Mouse (Mus musculus) kidney, adult 2 months (tissue): ENCODE results near the gene Cib3. TPM values are rescaled to one million over a fixed set of nuclear protein-coding genes. Genes with fewer than 3 reads are reported as not detected.

ENCODE experiments used
- DNase-seq: peaks from one replicate; pipeline ENCODE4 v3.0.0; 2021
- H3K27ac ChIP-seq: fragments of 200-500 bp; 2 replicates; pipeline ENCODE4 v1.5.1; 2012; ENCODE audit warnings: low read depth, low read length, control low read depth, inconsistent platforms; ENCODE audit not compliant: insufficient read depth
- H3K27me3 ChIP-seq: fragments of 200-500 bp; replicated peaks from 2 replicates; pipeline ENCODE4 v1.6.1; 2012; ENCODE audit warnings: mild to moderate bottlenecking, moderate library complexity, low read length, inconsistent platforms; ENCODE audit not compliant: control insufficient read depth, insufficient read depth
- H3K36me3 ChIP-seq: fragments of 200-500 bp; 2 replicates; pipeline ENCODE4 v1.6.1; 2012; ENCODE audit warnings: mild to moderate bottlenecking, moderate library complexity, low read length, inconsistent platforms; ENCODE audit not compliant: control insufficient read depth, insufficient read depth
- H3K4me1 ChIP-seq: fragments of 200-500 bp; 2 replicates; pipeline ENCODE4 v1.6.1; 2011; ENCODE audit warnings: low read length; ENCODE audit not compliant: control insufficient read depth, insufficient read depth
- H3K4me3 ChIP-seq: fragments of 200-500 bp; 2 replicates; pipeline ENCODE4 v1.5.1; 2011; ENCODE audit warnings: mild to moderate bottlenecking, low read depth, low read length, control low read depth; ENCODE audit not compliant: insufficient read depth
- CTCF ChIP-seq: fragments of 200-500 bp; conservative IDR thresholded peaks from 2 replicates; pipeline ENCODE4 v1.5.1; 2011; ENCODE audit warnings: low read depth, mild to moderate bottlenecking, control low read depth, low read length, moderate library complexity, mixed read lengths; ENCODE audit not compliant: insufficient read depth, insufficient read length
- POLR2A ChIP-seq: fragments of 200-500 bp; IDR thresholded peaks from one replicate; pipeline ENCODE4 v1.6.1; 2011; ENCODE audit warnings: low read depth, low read length, control low read depth
- WGBS: fragments of 180-500 bp; shearing (Covaris S2); methylation state at CpG from one replicate; pipeline ENCODE4 v1.1.7; 2018; 5-methylcytosine and 5-hydroxymethylcytosine counted together
- polyA plus RNA-seq: library from polyadenylated mRNA; depleted of rRNA; stranded (reverse); fragments of >200 nt; gene quantifications from 2 replicates; pipeline ENCODE4 v1.2.3, GENCODE M21; 2012

Gene Cib3
- polyA plus RNA-seq, 1 experiment = not detected

GRCm38 (mm10) chr8:72222656-72223055 is 10.0 kb upstream of the Cib3 start:
- Histone ChIP-seq H3K4me3 (no peak overlapping the region), H3K36me3 (no peaks in the 10 kb centered on the region)
- 83% methylated on average over 5 of the region's 5 CpGs for WGBS

GRCm38 (mm10) chr8:72220758-72221157 is 8.1 kb upstream of the Cib3 start:
- no peak overlapping the region for H3K27ac ChIP-seq
- no peaks in the 10 kb centered on the region for H3K27me3 ChIP-seq
- no peak for DNase-seq
- TF ChIP-seq CTCF (peak; percentile 27; the same call in 1 of the 2 replicates), POLR2A (no peak)
- H3K4me3 ChIP-seq = no peak overlapping the region
- 0 out of 2 replicates have a peak, but pooled peaks cover 4% of the 10 kb centered on the region for H3K4me1 ChIP-seq
- H3K36me3 ChIP-seq = no peaks in the 10 kb centered on the region
- WGBS = 82% methylated on average over 4 of the region's 4 CpGs

More at GRCm38 (mm10) chr8:72222656-72223055, 10.0 kb upstream of the Cib3 start:
- H3K4me1 ChIP-seq = 0 out of 2 replicates have a peak, but pooled peaks cover 4% of the 10 kb centered on the region
- no peak for DNase-seq
- no peaks in the 10 kb centered on the region for H3K27me3 ChIP-seq
- H3K27ac ChIP-seq = no peak overlapping the region
- TF ChIP-seq CTCF = no peak
- no peak for TF ChIP-seq POLR2A

GRCm38 (mm10) chr8:72219541-72220363 is 7.1 kb upstream of the Cib3 start, which contains the start of gene Fam32a:
Fam32a (plus strand) TSS chr8:72219730.
- no peak for TF ChIP-seq POLR2A
- TF ChIP-seq CTCF = no peak
- peak; percentile 96 for DNase-seq
- H3K27ac ChIP-seq = peak within 1 kb of the TSS; percentile 1; the same call in 1 of the 2 replicates
- no peaks in the 10 kb centered on the region for H3K27me3 ChIP-seq
- 0 out of 2 replicates have a peak, but pooled peaks cover 4% of the 10 kb centered on the region for H3K4me1 ChIP-seq
- H3K36me3 ChIP-seq = no peaks in the 10 kb centered on the region
- H3K4me3 ChIP-seq = peak within 1 kb of the TSS; percentile 92
- WGBS = 16% methylated on average over 39 of the region's 39 CpGs

GRCm38 (mm10) chr8:72218781-72219540 is 6.3 kb upstream of the Cib3 start:
- H3K4me1 ChIP-seq = 0 out of 2 replicates have a peak, but pooled peaks cover 4% of the 10 kb centered on the region
- H3K4me3 ChIP-seq = peak overlapping the region; percentile 92; the same call in 1 of the 2 replicates
- H3K36me3 ChIP-seq = no peaks in the 10 kb centered on the region
- H3K27ac ChIP-seq = no peak overlapping the region
- no peaks in the 10 kb centered on the region for H3K27me3 ChIP-seq
- TF ChIP-seq CTCF (no peak), POLR2A (no peak)
- DNase-seq = no peak
- WGBS = 66% methylated on average over 10 of the region's 10 CpGs

GRCm38 (mm10) chr8:72215871-72216270 is 3.2 kb upstream of the Cib3 start:
- no peak for TF ChIP-seq POLR2A
- no peak for TF ChIP-seq CTCF

GRCm38 (mm10) chr8:72215060-72215459 is 2.4 kb upstream of the Cib3 start:
- H3K36me3 ChIP-seq = no peaks in the 10 kb centered on the region
- H3K27me3 ChIP-seq = no peaks in the 10 kb centered on the region
- no peak overlapping the region for H3K27ac ChIP-seq
- H3K4me3 ChIP-seq = no peak overlapping the region
- no peaks in the 10 kb centered on the region for H3K4me1 ChIP-seq
- TF ChIP-seq CTCF (peak; percentile 91), POLR2A (no peak)
- DNase-seq = peak; percentile 64
- WGBS = 33% methylated on average over 2 of the region's 2 CpGs

More at GRCm38 (mm10) chr8:72215871-72216270, 3.2 kb upstream of the Cib3 start:
- Histone ChIP-seq H3K27ac (no peak overlapping the region), H3K36me3 (no peaks in the 10 kb centered on the region), H3K27me3 (no peaks in the 10 kb centered on the region), H3K4me1 (0 out of 2 replicates have a peak, but pooled peaks cover 4% of the 10 kb centered on the region), H3K4me3 (no peak overlapping the region)
- WGBS = 40% methylated on average over 1 of the region's 1 CpGs
- no peak for DNase-seq
